Mouse (Mus musculus) heart, postnatal 0 days (tissue): ENCODE measurements around the gene Rac1.

ENCODE experiments used
- CTCF ChIP-seq: IDR thresholded peaks from 2 replicates; pipeline ENCODE4 v1.5.1; 2016; ENCODE audit warnings: antibody characterized with exemption, control low read depth, low read depth
- EP300 ChIP-seq: IDR thresholded peaks from 2 replicates; pipeline ENCODE4 v1.6.1; 2016; ENCODE audit warnings: antibody characterized with exemption, low read depth

GRCm38 (mm10) chr5:143505545-143505944 is 22.3 kb downstream of the Rac1 start:
- TF ChIP-seq CTCF (no peak), EP300 (no peak)
